Mouse (Mus musculus): ENCODE data around the gene Adamts10.
A peak's percentile ranks its signal among the peaks of the same experiment; 100 is the strongest.

The Adamts10 gene

DNA sequence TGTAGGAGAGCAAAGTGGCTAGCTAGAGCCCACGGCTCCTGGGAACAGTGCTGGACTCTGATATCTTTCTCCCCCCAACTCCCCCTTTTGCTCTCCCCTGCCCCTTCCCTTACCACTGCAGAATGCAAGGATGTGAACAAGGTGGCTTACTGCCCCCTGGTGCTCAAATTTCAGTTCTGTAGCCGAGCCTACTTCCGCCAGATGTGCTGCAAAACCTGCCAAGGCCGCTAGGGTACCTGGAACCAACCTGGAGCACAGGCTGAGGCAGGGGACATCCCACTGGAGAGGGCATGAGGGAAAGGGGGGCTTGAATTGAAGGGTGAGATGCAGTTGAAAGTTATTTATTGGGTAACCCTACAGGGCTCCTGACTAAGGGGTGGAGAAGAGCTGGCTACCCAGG, 29.0 kb downstream of the Adamts10 start:
- DNase-seq (ENCODE audit: low spot score in 2 of 2): peak; percentile 19 to 25

DNA sequence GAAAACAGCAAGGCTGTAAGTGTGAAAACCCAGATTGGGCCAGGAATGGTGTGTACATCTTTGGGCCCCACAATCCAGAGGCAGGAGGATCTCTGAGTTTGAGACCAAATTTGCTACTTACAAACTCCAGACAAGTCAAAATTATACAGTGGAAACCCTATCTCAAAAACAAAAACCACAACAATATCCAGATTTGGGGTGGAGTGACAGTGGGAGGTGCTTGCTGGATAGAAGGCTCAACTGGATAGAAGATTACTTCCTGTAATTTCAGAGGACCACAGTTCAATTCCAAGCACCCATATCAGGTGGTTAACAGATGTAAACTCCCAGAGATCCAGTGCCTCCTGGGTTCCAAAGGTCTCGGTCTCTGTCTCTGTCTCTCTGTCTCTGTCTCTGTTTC, 30.5 kb downstream of the Adamts10 start:
- DNase-seq (ENCODE audit: low spot score in 2 of 2): no peak

DNA sequence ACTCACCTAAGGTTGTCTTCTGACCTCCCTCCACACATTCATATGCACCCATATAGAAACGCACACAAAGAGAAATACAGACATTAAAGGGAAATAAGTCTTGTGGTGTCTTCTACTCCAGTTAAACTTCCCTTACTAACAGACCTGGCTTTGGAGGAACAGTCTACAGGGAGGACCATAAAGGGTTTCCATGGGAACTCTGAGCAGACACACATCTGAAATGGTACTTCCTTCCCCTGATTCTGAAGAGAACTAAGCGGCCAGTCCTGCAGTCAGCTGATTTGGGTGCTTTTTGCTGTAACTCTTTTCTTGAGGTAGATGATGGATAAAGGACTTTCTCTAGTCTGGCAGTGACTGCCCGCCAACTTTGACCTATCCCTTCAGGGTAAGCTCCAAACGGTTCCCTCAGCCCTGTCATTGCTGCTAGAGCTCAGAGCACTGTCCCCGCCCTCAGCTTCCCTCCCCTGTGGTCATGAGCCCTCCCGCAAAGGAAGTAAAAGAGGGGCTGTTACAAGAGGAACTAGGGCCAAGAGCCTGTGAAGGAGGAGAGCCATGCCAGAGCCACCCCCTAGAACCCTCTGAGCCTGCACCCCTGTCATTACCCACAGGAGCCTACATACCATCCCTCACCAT, 31.3 kb downstream of the Adamts10 start, which contains the start of gene Myo1f:
Gene Myo1f (plus strand): TSS at position 485 of the 633 bp plus-strand sequence.
- peak; percentile 73 to 75 for DNase-seq (ENCODE audit: low spot score in 2 of 2)

DNA sequence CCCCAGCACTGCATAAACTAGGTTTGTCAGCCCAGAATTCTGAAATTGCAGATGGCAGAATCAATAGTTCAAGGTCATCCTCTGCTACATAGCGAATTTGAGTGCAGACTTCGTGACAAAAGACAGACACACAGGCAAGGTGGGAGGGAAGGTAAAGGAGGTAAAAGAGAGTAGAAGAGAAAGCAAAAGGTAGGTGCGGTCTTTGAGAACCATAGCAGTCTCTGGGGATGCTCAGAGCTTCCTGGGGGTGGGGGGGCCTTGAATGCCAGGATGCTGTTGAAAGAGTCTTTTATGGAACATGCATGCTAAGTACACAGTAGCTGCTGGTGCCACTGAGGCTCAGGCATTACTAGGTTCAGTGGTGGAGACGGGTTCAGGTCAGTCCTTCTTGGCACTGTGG, 33.9 kb downstream of the Adamts10 start:
- DNase-seq (ENCODE audit: low spot score in 2 of 2): no peak

DNA sequence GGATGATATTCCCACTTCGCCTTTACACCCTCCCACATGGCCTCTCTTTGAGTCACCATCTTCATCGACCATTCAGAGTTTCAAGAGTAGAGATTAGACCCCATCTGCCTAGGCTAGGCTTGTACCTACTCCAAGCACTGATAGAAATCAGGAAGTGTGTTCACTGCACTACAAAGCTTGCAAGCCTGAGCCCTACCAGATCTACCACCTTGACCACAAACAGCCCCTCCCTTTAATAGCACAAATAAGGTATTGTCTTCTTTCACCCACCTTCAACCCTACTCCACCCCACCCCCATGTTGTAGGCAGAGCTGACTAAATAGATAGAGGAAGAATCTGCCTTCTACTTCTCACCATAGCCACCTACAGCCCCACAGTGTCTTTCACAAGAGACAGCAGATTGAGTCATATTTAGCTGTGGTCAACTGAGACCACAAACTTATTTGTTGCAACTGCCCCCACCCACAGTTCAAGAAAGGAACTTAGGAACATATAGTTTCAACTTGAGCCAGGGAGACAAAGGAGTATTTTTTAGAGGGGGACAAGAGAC, 39.6 kb downstream of the Adamts10 start:
- DNase-seq (ENCODE audit: low spot score in 2 of 2): peak; percentile 50 to 69

DNA sequence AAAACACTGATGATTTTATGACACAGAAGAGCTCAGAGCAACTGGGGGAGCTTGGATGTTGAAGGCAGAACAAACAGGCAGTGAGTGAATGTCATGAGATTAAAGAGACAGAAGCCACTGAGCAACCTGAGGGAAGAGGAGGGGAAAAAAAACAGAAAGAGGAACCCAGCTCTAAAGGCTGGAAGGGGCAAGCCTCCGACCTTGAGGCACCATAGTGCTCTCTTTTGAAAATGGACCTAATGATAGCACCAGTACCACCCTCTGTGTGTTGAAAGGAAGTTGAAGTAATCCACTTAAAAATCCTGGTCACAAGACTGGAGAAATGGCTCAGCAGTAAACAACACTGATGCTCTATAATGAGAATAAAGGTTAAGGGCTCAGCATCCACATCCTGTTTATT, 40.6 kb downstream of the Adamts10 start:
- DNase-seq (ENCODE audit: low spot score in 2 of 2): no peak

DNA sequence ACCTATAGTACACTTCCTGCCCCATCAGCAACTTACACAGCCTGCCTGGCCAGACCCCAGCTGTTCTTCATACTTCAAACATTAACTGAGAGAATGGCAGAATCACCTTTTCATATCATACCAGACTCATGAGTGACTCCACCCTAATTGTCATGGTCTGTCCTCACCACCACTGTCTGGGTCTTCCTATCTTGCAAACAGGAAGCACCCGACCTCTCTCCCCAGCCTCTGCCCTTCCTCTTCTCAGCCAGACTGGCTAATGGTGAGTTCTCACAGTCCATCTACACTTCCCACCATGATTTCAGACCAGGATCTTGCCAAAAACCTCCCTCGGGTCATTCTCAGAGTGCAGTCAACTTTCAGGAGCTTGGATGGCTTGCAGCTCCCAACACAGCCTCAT, 42.2 kb downstream of the Adamts10 start:
- peak; percentile 42 to 53 for DNase-seq (ENCODE audit: low spot score in 2 of 2)

DNA sequence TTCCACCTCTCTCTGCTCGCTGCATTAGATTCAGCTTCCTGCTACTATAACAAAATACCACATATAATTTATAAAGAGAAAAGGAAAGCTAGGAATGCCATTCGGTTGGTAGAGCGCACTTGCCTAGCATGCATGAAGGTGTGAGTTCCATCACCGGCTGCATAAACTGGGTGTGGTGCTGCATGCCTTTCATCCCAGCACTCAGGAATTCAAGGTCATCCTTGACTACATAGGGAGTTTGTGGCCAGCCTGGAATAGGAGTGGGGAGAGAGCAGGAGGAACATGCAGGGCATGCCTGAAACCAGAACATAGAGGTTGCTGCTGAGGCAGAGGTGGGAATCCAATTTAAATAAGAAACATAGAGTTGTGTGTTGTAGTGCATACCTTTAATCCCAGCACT, 60.1 kb downstream of the Adamts10 start:
- no peak for DNase-seq (ENCODE audit: low spot score in 2 of 2)

DNA sequence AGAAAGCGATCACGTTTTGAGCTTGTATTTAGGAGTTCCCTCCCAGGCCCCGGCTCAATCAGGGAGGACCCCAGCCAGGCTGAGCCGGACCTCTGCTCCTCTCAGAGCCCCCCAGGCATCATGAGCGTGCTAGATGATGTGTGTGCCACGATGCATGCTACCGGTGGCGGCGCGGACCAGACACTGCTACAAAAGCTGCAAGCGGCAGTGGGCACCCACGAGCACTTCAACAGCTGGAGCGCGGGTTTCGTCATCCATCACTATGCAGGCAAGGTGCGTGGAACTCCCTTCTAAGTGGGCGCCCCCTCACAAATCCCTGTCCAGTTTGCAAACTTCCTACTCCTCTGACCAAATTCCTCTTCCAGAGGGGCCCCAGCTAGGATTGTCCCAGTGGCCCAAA, 62.0 kb downstream of the Adamts10 start:
- no peak for DNase-seq (ENCODE audit: low spot score in 2 of 2)

DNA sequence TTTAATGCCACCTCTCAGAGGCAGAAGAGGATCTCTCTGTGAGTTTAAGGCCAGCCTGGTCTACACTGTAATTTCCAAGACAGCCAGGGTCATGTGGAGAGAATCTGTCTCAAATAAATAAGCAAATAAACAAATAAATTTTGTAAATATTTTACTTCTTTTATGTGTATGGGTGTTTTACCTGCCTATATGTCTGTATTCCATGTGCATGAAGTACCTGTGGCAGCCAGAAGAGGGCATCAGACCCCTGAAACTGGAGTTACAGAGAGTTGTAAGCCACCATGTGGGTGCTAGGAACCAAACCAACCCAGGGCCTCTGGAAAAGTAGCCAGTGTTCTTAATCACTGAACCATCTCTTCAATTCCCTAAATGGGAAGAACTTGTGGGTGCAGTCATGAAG, 73.3 kb downstream of the Adamts10 start:
- DNase-seq (ENCODE audit: low spot score in 2 of 2): no peak

DNA sequence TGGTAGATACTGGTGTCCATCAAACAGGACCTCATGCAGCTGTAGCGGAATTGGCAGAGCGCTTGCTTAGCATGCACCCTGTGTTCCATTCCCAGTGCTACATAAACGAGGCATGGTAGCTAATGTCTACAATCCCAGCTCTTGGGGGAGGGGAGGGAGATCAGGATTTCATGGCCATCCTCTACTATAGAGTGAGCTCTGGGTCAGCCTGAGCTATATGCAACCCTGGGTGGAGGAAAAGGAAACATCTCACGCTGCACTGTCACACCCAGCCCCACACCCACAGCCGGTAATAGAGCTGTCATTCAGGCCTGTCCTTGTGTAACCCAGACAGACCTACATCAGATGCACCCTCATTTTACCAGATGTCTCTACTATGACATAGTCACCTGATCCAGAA, 74.5 kb downstream of the Adamts10 start:
- DNase-seq (ENCODE audit: low spot score in 2 of 2): no peak

DNA sequence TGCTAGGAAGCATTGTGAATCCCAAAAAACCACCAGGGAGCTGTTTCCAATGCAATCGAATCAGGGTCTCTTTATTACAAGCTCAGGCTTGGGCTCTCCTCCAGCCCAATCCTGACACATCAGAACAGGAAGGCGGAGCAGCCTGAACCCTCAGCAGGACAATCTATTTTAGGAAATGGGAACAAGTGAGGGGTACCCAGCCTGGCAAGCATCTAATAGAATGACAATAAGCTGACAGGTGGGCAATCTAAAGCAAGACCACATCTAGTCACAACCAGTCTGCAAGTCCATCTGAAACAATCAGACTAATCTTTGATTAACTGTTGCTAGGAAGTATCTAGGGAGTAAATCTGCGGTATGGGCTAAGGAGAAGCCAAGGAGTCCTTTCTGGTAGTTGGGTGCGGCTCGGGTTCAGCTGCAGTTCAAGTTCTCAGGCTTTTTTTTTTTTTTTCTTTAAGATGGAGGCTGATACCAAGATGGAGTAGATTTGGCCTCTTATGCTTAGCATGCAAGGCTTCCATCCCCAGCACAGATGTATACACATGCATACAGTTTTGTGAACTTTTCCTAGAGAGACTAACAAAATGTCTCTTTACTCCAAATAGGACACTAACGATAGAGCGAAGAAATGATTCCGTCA, 76.0 kb downstream of the Adamts10 start:
- DNase-seq (ENCODE audit: low spot score in 2 of 2): no peak

DNA sequence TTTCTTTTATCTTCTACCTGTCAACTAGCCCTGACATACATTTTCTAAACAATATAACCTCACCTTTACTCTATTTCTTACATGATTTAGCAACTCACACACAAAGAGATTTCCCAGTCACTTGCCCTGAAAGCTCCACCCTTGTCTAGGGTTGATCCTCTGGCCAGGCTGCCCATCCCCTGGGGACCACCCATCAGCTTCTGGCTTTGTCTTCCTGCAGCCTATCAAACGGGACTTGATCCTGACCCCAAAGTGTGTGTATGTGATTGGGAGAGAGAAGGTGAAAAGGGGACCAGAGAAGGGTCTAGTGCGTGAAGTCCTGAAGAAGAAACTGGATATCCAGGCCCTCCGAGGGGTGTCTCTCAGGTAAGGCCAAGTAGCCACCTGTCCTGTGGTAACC, 76.8 kb downstream of the Adamts10 start:
- DNase-seq (ENCODE audit: low spot score in 2 of 2): no peak

DNA sequence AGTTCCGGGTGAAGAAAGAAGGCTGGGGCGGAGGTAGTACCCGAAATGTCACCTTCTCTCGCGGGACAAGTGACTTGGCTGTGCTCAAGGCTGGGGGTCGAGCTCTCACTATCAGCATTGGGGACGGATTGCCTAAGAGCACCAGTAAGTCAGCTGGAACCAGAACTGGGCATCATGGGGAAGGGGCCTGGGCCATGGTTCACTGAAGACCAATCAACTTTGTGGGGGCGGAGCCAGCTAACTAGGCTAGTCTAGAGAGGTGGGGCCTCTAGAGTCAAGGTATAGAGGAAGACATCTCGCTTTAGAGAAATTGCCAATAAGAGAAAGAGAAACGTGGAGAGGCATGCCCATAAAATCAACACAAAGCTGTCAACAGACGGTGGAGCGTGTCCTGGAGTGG, 77.9 kb downstream of the Adamts10 start:
- DNase-seq (ENCODE audit: low spot score in 2 of 2): no peak

All from spleen, postnatal 36 days (tissue).